Mouse (Mus musculus) heart, adult 2 months (tissue): ENCODE results near the gene Tpk1. TPM values are rescaled to one million over a fixed set of nuclear protein-coding genes. Genes with fewer than 3 reads are reported as not detected.

Experiments used
- DNase-seq, 2 experiments: peaks; one replicate each; pipeline ENCODE4 v3.0.0; 2021
- H3K27ac ChIP-seq: fragments of 200-600 bp; 2 replicates; pipeline ENCODE4 v1.8.1; 2022
- H3K27me3 ChIP-seq: fragments of 200-500 bp; 2 replicates; pipeline ENCODE4 v1.6.1; 2012; ENCODE audit warnings: mild to moderate bottlenecking, low read length, inconsistent platforms, mixed read lengths; ENCODE audit not compliant: control insufficient read depth, insufficient read depth
- H3K36me3 ChIP-seq: fragments of 200-500 bp; 2 replicates; pipeline ENCODE4 v1.6.1; 2012; ENCODE audit warnings: low read length, inconsistent platforms; ENCODE audit not compliant: control insufficient read depth, insufficient read depth
- H3K4me1 ChIP-seq: fragments of 200-500 bp; 2 replicates; pipeline ENCODE4 v1.6.1; 2011; ENCODE audit warnings: low read length; ENCODE audit not compliant: control insufficient read depth, insufficient read depth
- H3K4me3 ChIP-seq: fragments of 200-600 bp; 2 replicates; pipeline ENCODE4 v1.8.1; 2022
- H3K79me2 ChIP-seq: fragments of 200-500 bp; replicated peaks from 2 replicates; pipeline ENCODE4 v1.6.1; 2012; ENCODE audit warnings: mild to moderate bottlenecking, inconsistent platforms, low read length, moderate library complexity, mixed read lengths; ENCODE audit not compliant: control insufficient read depth, insufficient read depth
- H3K9ac ChIP-seq: fragments of 200-500 bp; 2 replicates; pipeline ENCODE4 v1.6.1; 2012; ENCODE audit warnings: low read depth, mild to moderate bottlenecking, control low read depth, inconsistent platforms, low read length, mixed read lengths
- CTCF ChIP-seq: fragments of 200-600 bp; IDR thresholded peaks from 2 replicates; pipeline ENCODE4 v1.8.1; 2022; ENCODE audit warnings: antibody characterized with exemption, mild to moderate bottlenecking, moderate library complexity
- EP300 ChIP-seq: fragments of 200-500 bp; IDR thresholded peaks from 2 replicates; pipeline ENCODE4 v1.6.1; 2011; ENCODE audit warnings: low read depth, low read length, control low read depth; ENCODE audit not compliant: insufficient read depth
- POLR2A ChIP-seq: fragments of 200-500 bp; IDR thresholded peaks from 2 replicates; pipeline ENCODE4 v1.6.1; 2011; ENCODE audit warnings: mild to moderate bottlenecking, low read depth, low read length, control low read depth; ENCODE audit not compliant: insufficient read depth
- WGBS: fragments of 180-500 bp; shearing (Covaris S2); methylation state at CpG from one replicate; pipeline ENCODE4 v1.1.7; 2018; 5-methylcytosine and 5-hydroxymethylcytosine counted together
- intact Hi-C: fragments of 180-260 bp; cut with DNase I; formaldehyde crosslinking; loops from one replicate; pipeline ENCODE4 v1.15.1; 2025
- polyA plus RNA-seq: library from polyadenylated mRNA; depleted of rRNA; stranded (reverse); fragments of >200 nt; gene quantifications from 2 replicates; pipeline ENCODE4 v1.2.3, GENCODE M21; 2012
- total RNA-seq, 2 experiments: library from RNA; stranded (reverse); gene quantifications; 2 replicates each; pipeline ENCODE4 v1.2.3; 2021

Tpk1 gene
- total and polyA plus RNA-seq, 3 experiments = 1.4 to 5.4 (median 1.9) TPM

DNA sequence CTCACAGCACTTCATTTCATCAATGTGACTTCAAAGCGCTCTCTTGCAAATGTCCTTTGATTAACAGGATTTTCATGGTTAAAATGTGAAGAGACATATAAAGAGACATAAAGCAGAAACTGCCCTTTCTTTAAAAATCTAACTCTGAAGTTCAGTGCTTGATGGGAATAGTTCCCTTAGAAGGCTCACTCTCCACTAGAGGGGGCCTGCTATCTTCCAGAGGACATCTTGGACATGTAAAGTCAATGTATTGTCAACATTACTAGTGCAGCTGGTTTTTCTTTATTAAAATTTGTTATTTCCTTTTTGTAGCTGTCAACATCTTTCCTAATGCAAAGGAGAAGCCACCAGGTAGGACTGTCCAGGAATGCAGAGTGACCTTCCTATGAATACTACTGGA lies 318.4 kb downstream of the Tpk1 start:
- TF ChIP-seq EP300 = no peak
- peak; percentile 53 for TF ChIP-seq CTCF
- no peak for TF ChIP-seq POLR2A
- WGBS = 94% methylated on average over 1 of the region's 1 CpGs

GRCm38 (mm10) chr6:43343006-43343405 lies 323.1 kb downstream of the Tpk1 start:
- no peak overlapping the region for H3K9ac ChIP-seq
- TF ChIP-seq CTCF (no peak), POLR2A (no peak), EP300 (no peak)
- no peaks in the 10 kb centered on the region for H3K36me3 ChIP-seq
- no peaks in the 10 kb centered on the region for H3K4me1 ChIP-seq
- WGBS = 38% methylated on average over 1 of the region's 1 CpGs
- H3K79me2 ChIP-seq = no peaks in the 10 kb centered on the region
- H3K4me3 ChIP-seq = no peak overlapping the region
- no peak for DNase-seq
- H3K27me3 ChIP-seq = no peaks in the 10 kb centered on the region
- no peak overlapping the region for H3K27ac ChIP-seq
- intact Hi-C loops = no loop called here

More for the DNA sequence above, 318.4 kb downstream of the Tpk1 start:
- no peaks in the 10 kb centered on the region for H3K4me1 ChIP-seq
- no peak overlapping the region for H3K27ac ChIP-seq
- H3K79me2 ChIP-seq = no peaks in the 10 kb centered on the region
- no peak for DNase-seq
- no peaks in the 10 kb centered on the region for H3K36me3 ChIP-seq
- no peak overlapping the region for H3K4me3 ChIP-seq
- intact Hi-C loops = no loop called here
- no peaks in the 10 kb centered on the region for H3K27me3 ChIP-seq
- H3K9ac ChIP-seq = no peak overlapping the region

- TF ChIP-seq EP300 (no peak), CTCF (no peak), POLR2A (no peak)
- 65% methylated on average over 2 of the region's 2 CpGs for WGBS
- Histone ChIP-seq H3K27me3 (no peaks in the 10 kb centered on the region), H3K9ac (no peak overlapping the region), H3K79me2 (no peaks in the 10 kb centered on the region), H3K4me3 (no peak overlapping the region), H3K36me3 (no peaks in the 10 kb centered on the region), H3K4me1 (peaks cover under 1% of the 10 kb centered on the region), H3K27ac (no peak overlapping the region)
- DNase-seq = no peak
- intact Hi-C loops = no loop called here
Observed at GRCm38 (mm10) chr6:43342386-43342785, 323.7 kb downstream of the Tpk1 start.

- no peak overlapping the region for H3K27ac ChIP-seq
- TF ChIP-seq POLR2A = no peak
- no peak for TF ChIP-seq EP300
- no peak for TF ChIP-seq CTCF
- no peaks in the 10 kb centered on the region for H3K79me2 ChIP-seq
- 0 out of 2 replicates have a peak, but pooled peaks cover 3% of the 10 kb centered on the region for H3K36me3 ChIP-seq
- peaks cover 2% of the 10 kb centered on the region for H3K4me1 ChIP-seq
- no peak overlapping the region for H3K4me3 ChIP-seq
- no peak for DNase-seq
- H3K27me3 ChIP-seq = no peaks in the 10 kb centered on the region
- intact Hi-C loops = no loop called here
- no peak overlapping the region for H3K9ac ChIP-seq
- 81% methylated on average over 2 of the region's 2 CpGs for whole genome bisulfite sequencing
Observed at GRCm38 (mm10) chr6:43338804-43339203, 327.3 kb downstream of the Tpk1 start.

DNA sequence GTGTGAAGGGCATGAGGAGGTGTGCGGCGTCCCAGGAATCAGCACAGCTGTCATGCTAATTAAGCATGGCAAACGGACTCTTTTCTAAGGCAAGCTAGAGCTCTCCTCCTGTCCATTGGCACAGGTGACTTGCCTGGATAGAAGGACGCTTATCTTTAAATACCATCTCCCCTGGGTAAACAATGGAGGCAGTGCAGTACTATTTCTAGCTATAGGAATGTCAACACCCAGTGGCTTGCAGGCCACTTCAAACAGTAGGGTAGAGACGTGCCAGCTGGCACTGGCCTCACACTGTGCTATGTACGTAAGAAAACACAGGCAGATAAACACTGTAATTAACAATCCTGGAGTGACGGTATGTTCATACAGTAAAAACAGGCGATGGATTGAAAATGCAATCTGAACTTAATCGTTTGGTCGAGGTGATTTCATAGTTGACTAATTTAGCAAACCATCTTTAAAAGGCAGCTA lies 328.6 kb downstream of the Tpk1 start:
- Histone ChIP-seq H3K27ac (peak overlapping the region; percentile 72), H3K4me1 (peaks cover 2% of the 10 kb centered on the region), H3K9ac (no peak overlapping the region), H3K4me3 (no peak overlapping the region), H3K79me2 (no peaks in the 10 kb centered on the region), H3K36me3 (0 out of 2 replicates have a peak, but pooled peaks cover 3% of the 10 kb centered on the region), H3K27me3 (no peaks in the 10 kb centered on the region)
- peak; percentile 35 to 61 for DNase-seq
- TF ChIP-seq POLR2A = no peak
- TF ChIP-seq CTCF = no peak
- no peak for TF ChIP-seq EP300
- WGBS = 20% methylated on average over 10 of the region's 10 CpGs
- intact Hi-C loops = no loop called here

- WGBS = 84% methylated on average over 3 of the region's 3 CpGs
Observed at GRCm38 (mm10) chr6:43335619-43336234, 330.4 kb downstream of the Tpk1 start.

More at GRCm38 (mm10) chr6:43335619-43336234, 330.4 kb downstream of the Tpk1 start:
- intact Hi-C loops = no loop called here
- no peak for DNase-seq
- Histone ChIP-seq H3K36me3 (0 out of 2 replicates have a peak, but pooled peaks cover 3% of the 10 kb centered on the region), H3K9ac (no peak overlapping the region), H3K79me2 (no peaks in the 10 kb centered on the region), H3K27me3 (no peaks in the 10 kb centered on the region), H3K27ac (no peak overlapping the region), H3K4me1 (peaks cover 2% of the 10 kb centered on the region), H3K4me3 (no peak overlapping the region)
- TF ChIP-seq POLR2A = no peak
- peak; percentile 36 for TF ChIP-seq CTCF
